Mouse (Mus musculus) myocyte (in vitro differentiated cells): ENCODE measurements at regions not wholly inside any gene's neighbourhood (a gene's known extent, or its start where the extent isn't known, plus 50 kb on each side); places are given as distances from the start of the nearest gene placed in this dataset.

ENCODE experiments used
- H3K27me3 ChIP-seq: one replicate; pipeline ENCODE4 v1.6.1; 2011; ENCODE audit not compliant: control insufficient read depth, insufficient read depth, insufficient read length
- H3K36me3 ChIP-seq: one replicate; pipeline ENCODE4 v1.6.1; 2011; ENCODE audit not compliant: control insufficient read depth, insufficient read depth
- H3K4me2 ChIP-seq: one replicate; pipeline ENCODE4 v1.6.1; 2011; ENCODE audit warnings: low read depth, control low read depth
- H3K4me3 ChIP-seq: one replicate; pipeline ENCODE4 v1.5.1; 2011; ENCODE audit warnings: mild to moderate bottlenecking, control low read depth, moderate library complexity
- H3K79me2 ChIP-seq: one replicate; pipeline ENCODE4 v1.6.1; 2011; ENCODE audit not compliant: control insufficient read depth, insufficient read depth
- H3ac ChIP-seq: one replicate; pipeline ENCODE4 v1.6.1; 2011; ENCODE audit not compliant: control insufficient read depth, insufficient read length
- CEBPB ChIP-seq: IDR thresholded peaks from 2 replicates; pipeline ENCODE4 v1.6.1; 2011; ENCODE audit warnings: mild to moderate bottlenecking, moderate library complexity; ENCODE audit not compliant: poor library complexity, insufficient read depth, severe bottlenecking
- E2F4 ChIP-seq: IDR thresholded peaks from one replicate; pipeline ENCODE4 v1.6.1; 2011; ENCODE audit warnings: mild to moderate bottlenecking, control low read depth, moderate library complexity; ENCODE audit not compliant: insufficient read depth
- MAX ChIP-seq: IDR thresholded peaks from one replicate; pipeline ENCODE4 v1.6.1; 2011; ENCODE audit warnings: low read depth, mild to moderate bottlenecking, control low read depth
- MYOD1 ChIP-seq, 3 experiments: IDR thresholded peaks; one replicate each; pipeline ENCODE4 v1.6.1; 2011; ENCODE audit warnings: control low read depth in 2 of 3, low read depth in 2 of 3, mild to moderate bottlenecking in 2 of 3, moderate library complexity in 1 of 3; ENCODE audit not compliant: insufficient read length in 2 of 3, control insufficient read depth in 1 of 3
- MYOG ChIP-seq, 3 experiments: IDR thresholded peaks; one replicate each; pipeline ENCODE4 v1.6.1; 2011; ENCODE audit warnings: control low read depth in 2 of 3, low read depth in 2 of 3, mild to moderate bottlenecking in 2 of 3; ENCODE audit not compliant: insufficient read length in 2 of 3, control insufficient read depth in 1 of 3, insufficient read depth in 1 of 3
- POLR2A ChIP-seq: IDR thresholded peaks from one replicate; pipeline ENCODE4 v1.6.1; 2011; ENCODE audit warnings: low read depth, mild to moderate bottlenecking, control low read depth, moderate library complexity; ENCODE audit not compliant: insufficient read length
- POLR2AphosphoS2 ChIP-seq: IDR thresholded peaks from one replicate; pipeline ENCODE4 v1.6.1; 2011; ENCODE audit warnings: low read depth, control low read depth; ENCODE audit not compliant: insufficient read length
- REST ChIP-seq: IDR thresholded peaks from one replicate; pipeline ENCODE4 v1.6.1; 2011; ENCODE audit warnings: mild to moderate bottlenecking, control low read depth, moderate library complexity; ENCODE audit not compliant: insufficient read depth, insufficient read length
- SRF ChIP-seq: IDR thresholded peaks from one replicate; pipeline ENCODE4 v1.6.1; 2011; ENCODE audit warnings: low read depth; ENCODE audit not compliant: control insufficient read depth, insufficient read length
- TCF12 ChIP-seq: IDR thresholded peaks from one replicate; pipeline ENCODE4 v1.6.1; 2011; ENCODE audit warnings: mild to moderate bottlenecking, control low read depth; ENCODE audit not compliant: poor library complexity, insufficient read depth, severe bottlenecking
- TCF3 ChIP-seq: IDR thresholded peaks from one replicate; pipeline ENCODE4 v1.6.1; 2011; ENCODE audit warnings: low read depth, control low read depth; ENCODE audit not compliant: insufficient read length
- USF1 ChIP-seq: IDR thresholded peaks from one replicate; pipeline ENCODE4 v1.6.1; 2011; ENCODE audit warnings: low read depth, mild to moderate bottlenecking, control low read depth, moderate library complexity

DNA sequence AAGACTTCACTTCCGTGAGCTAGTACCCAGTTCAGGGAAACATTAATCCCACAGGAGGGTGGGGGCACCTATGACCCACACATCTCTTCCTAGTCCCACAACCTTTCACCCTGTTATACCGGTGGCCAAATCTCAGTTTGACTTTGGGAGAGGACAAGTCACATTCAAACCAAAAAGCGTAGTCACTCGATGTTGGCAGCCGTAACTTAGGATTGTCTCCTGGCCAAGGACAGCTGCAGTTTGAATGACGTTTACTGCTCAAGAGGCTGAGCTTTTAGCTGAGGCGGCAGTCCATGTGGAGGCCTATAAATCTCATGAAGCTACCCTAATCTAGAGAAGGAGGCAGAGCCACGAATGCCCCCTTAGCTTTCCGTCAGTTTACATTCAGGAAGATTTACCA lies 117.0 kb upstream of the Tmem164 start:
- Histone ChIP-seq H3K4me2 (no peak overlapping the region), H3K79me2 (no peaks in the 10 kb centered on the region), H3K4me3 (no peak overlapping the region), H3ac (no peak overlapping the region), H3K27me3 (peaks cover 14% of the 10 kb centered on the region), H3K36me3 (no peaks in the 10 kb centered on the region)
- TF ChIP-seq POLR2AphosphoS2 (no peak), TCF12 (no peak), SRF (no peak), TCF3 (no peak), MAX (no peak), POLR2A (no peak), MYOD1 (IDR thresholded peaks at IDR 0.05; ENCODE audit: control insufficient read depth in 1 of 3, insufficient read length in 2 of 3, low read depth in 2 of 3) (no peak), USF1 (no peak), CEBPB (no peak), MYOG (IDR thresholded peaks at IDR 0.05; ENCODE audit: control insufficient read depth in 1 of 3, insufficient read depth in 1 of 3, insufficient read length in 2 of 3, low read depth in 2 of 3) (no peak), REST (no peak), E2F4 (no peak)

DNA sequence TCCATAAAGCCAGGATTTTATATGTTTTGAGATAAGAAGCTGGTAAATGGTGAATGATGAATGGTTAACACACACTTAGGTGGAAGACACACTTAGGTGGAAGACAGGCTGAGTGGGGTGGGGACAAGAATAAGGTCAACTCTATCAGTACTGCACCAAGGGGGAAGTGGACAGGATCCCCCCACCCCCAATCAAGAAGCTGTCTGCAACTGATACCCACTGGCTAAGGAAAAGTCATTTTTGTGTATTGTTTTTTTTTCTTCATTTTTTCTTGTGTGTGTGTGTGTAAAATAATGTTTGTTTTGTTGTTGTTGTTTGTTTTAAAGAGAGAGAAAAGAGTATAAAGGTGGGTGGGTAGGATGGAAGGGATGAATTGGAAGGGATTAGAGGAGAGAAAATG lies 109.4 kb upstream of the Tmem164 start:
- Histone ChIP-seq H3ac (no peak overlapping the region), H3K36me3 (no peaks in the 10 kb centered on the region), H3K79me2 (no peaks in the 10 kb centered on the region), H3K4me3 (no peak overlapping the region), H3K27me3 (peaks cover 9% of the 10 kb centered on the region), H3K4me2 (no peak overlapping the region)
- TF ChIP-seq CEBPB: no peak
- no peak for TF ChIP-seq MYOD1 (IDR thresholded peaks at IDR 0.05; ENCODE audit: control insufficient read depth in 1 of 3, insufficient read length in 2 of 3, low read depth in 2 of 3)
- TF ChIP-seq MYOG (IDR thresholded peaks at IDR 0.05; ENCODE audit: control insufficient read depth in 1 of 3, insufficient read depth in 1 of 3, insufficient read length in 2 of 3, low read depth in 2 of 3): no peak
- TF ChIP-seq REST: no peak
- TF ChIP-seq USF1: no peak
- TF ChIP-seq E2F4: no peak

DNA sequence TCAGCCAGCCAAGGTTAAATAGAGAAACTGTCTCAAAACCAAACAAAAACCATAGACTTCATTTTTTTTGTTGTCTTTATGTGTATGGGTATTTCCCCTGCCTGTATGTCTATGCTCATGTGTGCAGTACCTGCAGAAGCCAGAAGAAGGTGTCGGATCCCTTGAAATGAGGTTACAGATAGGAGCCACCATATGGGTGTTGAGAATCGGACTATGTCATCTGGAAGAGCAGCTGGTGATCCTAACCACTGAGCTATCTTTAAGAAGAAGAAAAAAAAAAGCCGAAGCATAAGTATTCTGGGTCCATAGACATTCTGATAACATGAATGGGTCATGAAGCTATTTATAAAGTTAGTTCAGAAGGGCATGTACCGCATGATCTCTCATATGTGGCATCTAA lies 107.2 kb upstream of the Tmem164 start:
- no peak for TF ChIP-seq SRF
- no peak for TF ChIP-seq E2F4
- no peak for TF ChIP-seq MYOG (IDR thresholded peaks at IDR 0.05; ENCODE audit: control insufficient read depth in 1 of 3, insufficient read depth in 1 of 3, insufficient read length in 2 of 3, low read depth in 2 of 3)
- TF ChIP-seq TCF3: no peak
- TF ChIP-seq MAX: no peak
- TF ChIP-seq USF1: no peak
- no peak for TF ChIP-seq REST
- TF ChIP-seq POLR2A: no peak
- no peak for TF ChIP-seq TCF12
- no peak for TF ChIP-seq POLR2AphosphoS2
- Histone ChIP-seq H3K27me3 (no peaks in the 10 kb centered on the region), H3K36me3 (no peaks in the 10 kb centered on the region), H3ac (no peak overlapping the region), H3K4me2 (no peak overlapping the region), H3K79me2 (no peaks in the 10 kb centered on the region), H3K4me3 (no peak overlapping the region)

DNA sequence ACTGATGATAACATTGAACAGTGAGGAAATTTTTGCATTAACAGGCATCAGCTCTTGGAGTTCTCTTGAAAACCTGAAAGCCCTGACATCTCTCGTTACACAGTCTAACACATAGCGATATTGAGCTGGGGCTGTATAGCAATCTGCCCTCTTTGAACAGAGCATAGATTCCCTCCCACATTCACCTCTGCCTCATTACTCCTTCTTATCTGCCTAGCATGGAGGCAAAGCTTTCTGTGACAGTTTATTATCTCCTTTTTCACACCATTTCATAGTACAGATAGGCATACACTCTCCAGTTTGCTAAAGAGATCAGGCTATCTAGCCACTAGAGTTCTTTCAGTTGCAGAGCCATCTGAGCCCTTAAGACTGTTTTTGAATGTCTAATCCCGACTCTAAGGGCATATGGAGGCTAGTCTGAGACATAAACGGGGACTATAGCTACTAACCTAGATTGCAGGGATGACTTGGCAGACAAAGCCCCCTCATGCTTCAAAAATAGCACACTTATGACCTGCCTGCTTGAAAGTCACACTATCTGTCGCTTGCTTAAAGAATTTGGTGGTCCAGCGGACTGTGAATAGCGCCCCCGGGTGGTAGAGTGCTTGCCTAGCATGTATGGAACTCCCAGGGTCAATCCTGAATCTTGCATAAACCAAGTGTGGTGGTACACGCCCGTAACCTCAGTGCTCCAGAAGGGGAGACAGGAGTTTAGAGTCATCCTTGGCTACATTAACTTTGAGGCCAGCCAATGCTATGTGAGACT lies 106.1 kb upstream of the Tmem164 start:
- no peaks in the 10 kb centered on the region for H3K36me3 ChIP-seq
- no peak overlapping the region for H3K4me2 ChIP-seq
- no peaks in the 10 kb centered on the region for H3K79me2 ChIP-seq
- H3K27me3 ChIP-seq: no peaks in the 10 kb centered on the region
- H3K4me3 ChIP-seq: no peak overlapping the region
- no peak overlapping the region for H3ac ChIP-seq
- TF ChIP-seq E2F4: no peak
- no peak for TF ChIP-seq POLR2A
- no peak for TF ChIP-seq SRF
- no peak for TF ChIP-seq USF1
- TF ChIP-seq CEBPB: no peak
- TF ChIP-seq REST: no peak
- TF ChIP-seq MYOD1 (IDR thresholded peaks at IDR 0.05; ENCODE audit: control insufficient read depth in 1 of 3, insufficient read length in 2 of 3, low read depth in 2 of 3): no peak
- TF ChIP-seq TCF3: no peak
- no peak for TF ChIP-seq MYOG (IDR thresholded peaks at IDR 0.05; ENCODE audit: control insufficient read depth in 1 of 3, insufficient read depth in 1 of 3, insufficient read length in 2 of 3, low read depth in 2 of 3)
- TF ChIP-seq MAX: no peak
- no peak for TF ChIP-seq POLR2AphosphoS2
- TF ChIP-seq TCF12: no peak

DNA sequence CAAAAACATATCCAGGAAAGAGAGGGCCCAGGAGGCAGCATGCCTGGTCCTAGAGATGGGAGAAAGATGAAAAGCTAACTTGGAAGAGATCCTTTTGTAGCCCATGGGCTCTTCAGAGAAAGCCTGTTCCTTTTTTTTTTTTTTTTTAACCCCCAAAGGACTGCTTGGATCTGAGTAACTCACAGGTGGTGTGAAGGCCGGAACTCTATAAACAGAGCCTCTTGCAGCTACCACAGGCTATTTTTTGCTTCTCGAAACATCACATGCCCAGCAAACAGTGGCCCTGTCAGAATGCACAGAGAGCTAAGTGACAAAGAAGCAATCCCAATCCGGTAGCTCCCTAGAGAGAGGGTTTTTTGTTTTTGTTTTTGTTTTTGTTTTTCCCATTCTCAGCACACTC lies 105.1 kb upstream of the Tmem164 start:
- Histone ChIP-seq H3K36me3 (no peaks in the 10 kb centered on the region), H3K79me2 (no peaks in the 10 kb centered on the region), H3K4me2 (no peak overlapping the region), H3ac (no peak overlapping the region), H3K4me3 (no peak overlapping the region), H3K27me3 (no peaks in the 10 kb centered on the region)
- no peak for TF ChIP-seq MAX
- TF ChIP-seq MYOG (IDR thresholded peaks at IDR 0.05; ENCODE audit: control insufficient read depth in 1 of 3, insufficient read depth in 1 of 3, insufficient read length in 2 of 3, low read depth in 2 of 3): no peak
- TF ChIP-seq TCF3: no peak
- TF ChIP-seq MYOD1 (IDR thresholded peaks at IDR 0.05; ENCODE audit: control insufficient read depth in 1 of 3, insufficient read length in 2 of 3, low read depth in 2 of 3): no peak
- TF ChIP-seq REST: no peak
- no peak for TF ChIP-seq POLR2AphosphoS2
- no peak for TF ChIP-seq CEBPB
- TF ChIP-seq SRF: no peak
- no peak for TF ChIP-seq TCF12
- TF ChIP-seq POLR2A: no peak
- TF ChIP-seq USF1: no peak
- no peak for TF ChIP-seq E2F4
